Mouse (Mus musculus): Measurements from ENCODE around the gene Depdc1b.

Gene Depdc1b

GRCm38 (mm10) chr13:108315702-108316486, at the start of gene Depdc1b:
TSS of gene Depdc1b (plus strand) at chr13:108316332.
- peak; percentile 92 to 95 for DNase-seq

GRCm38 (mm10) chr13:108267841-108268634, 48.1 kb upstream of the Depdc1b start:
- DNase-seq, result no peak

- no peak for DNase-seq
Measured at GRCm38 (mm10) chr13:108271458-108272148, 44.5 kb upstream of the Depdc1b start.

- no peak for DNase-seq
Measured at GRCm38 (mm10) chr13:108272332-108272731, 43.8 kb upstream of the Depdc1b start.

GRCm38 (mm10) chr13:108273034-108273433, 43.1 kb upstream of the Depdc1b start:
- no peak for DNase-seq

- no peak for DNase-seq
Measured at GRCm38 (mm10) chr13:108273456-108273855, 42.7 kb upstream of the Depdc1b start.

- DNase-seq, result no peak
Measured at GRCm38 (mm10) chr13:108276561-108276960, 39.6 kb upstream of the Depdc1b start.

- no peak for DNase-seq
Measured at GRCm38 (mm10) chr13:108277320-108277719, 38.8 kb upstream of the Depdc1b start.

GRCm38 (mm10) chr13:108278592-108278991, 37.5 kb upstream of the Depdc1b start:
- DNase-seq, result no peak

- DNase-seq, result no peak
Measured at GRCm38 (mm10) chr13:108284312-108284711, 31.8 kb upstream of the Depdc1b start.

- no peak for DNase-seq
Measured at GRCm38 (mm10) chr13:108287953-108288352, 28.2 kb upstream of the Depdc1b start.

GRCm38 (mm10) chr13:108289436-108289835, 26.7 kb upstream of the Depdc1b start:
- DNase-seq, result no peak

GRCm38 (mm10) chr13:108290314-108290713, 25.8 kb upstream of the Depdc1b start:
- no peak for DNase-seq

GRCm38 (mm10) chr13:108297350-108298093, 18.6 kb upstream of the Depdc1b start:
- DNase-seq, result peak; percentile 11 to 25

GRCm38 (mm10) chr13:108298241-108298640, 17.9 kb upstream of the Depdc1b start:
- no peak for DNase-seq

GRCm38 (mm10) chr13:108300346-108300950, 15.7 kb upstream of the Depdc1b start:
- DNase-seq, result no peak

- DNase-seq, result peak in 1 of 2 experiments; percentile 11
Measured at GRCm38 (mm10) chr13:108301411-108301810, 14.7 kb upstream of the Depdc1b start.

- no peak for DNase-seq
Measured at GRCm38 (mm10) chr13:108302957-108303675, 13.0 kb upstream of the Depdc1b start.

- no peak for DNase-seq
Measured at GRCm38 (mm10) chr13:108303841-108304240, 12.3 kb upstream of the Depdc1b start.

- DNase-seq, result no peak
Measured at GRCm38 (mm10) chr13:108304680-108305079, 11.5 kb upstream of the Depdc1b start.

GRCm38 (mm10) chr13:108316487-108316903, 363 bp downstream of the Depdc1b start:
- DNase-seq, result peak in 1 of 2 experiments; percentile 14

Data from cerebellum, postnatal 25 days (tissue).